Mouse (Mus musculus): Measurements from ENCODE around the gene Rbm33. TPM values are rescaled to one million over a fixed set of nuclear protein-coding genes. Genes with fewer than 3 reads are reported as not detected.

Gene Rbm33
- total and polyA plus RNA-seq, 3 experiments, result 13.6 to 41.1 (median 38.5) TPM

GRCm38 (mm10) chr5:28299346-28299745, 17.6 kb upstream of the Rbm33 start:
- no peak for DNase-seq
- Histone ChIP-seq H3K9ac (ENCODE audit: low read depth, low read length) (no peak overlapping the region), H3K27ac (no peak overlapping the region), H3K36me3 (ENCODE audit: control insufficient read depth, insufficient read depth, low read length) (no peaks in the 10 kb centered on the region), H3K79me2 (replicated peaks; ENCODE audit: control insufficient read depth, insufficient read depth, low read length) (no peaks in the 10 kb centered on the region), H3K27me3 (ENCODE audit: control insufficient read depth, insufficient read depth, low read length) (no peaks in the 10 kb centered on the region), H3K4me1 (ENCODE audit: control insufficient read depth, insufficient read depth, low read length) (no peaks in the 10 kb centered on the region), H3K4me3 (no peak overlapping the region)
- TF ChIP-seq CTCF (IDR thresholded peaks at IDR 0.05), result no peak
- TF ChIP-seq POLR2A (IDR thresholded peaks at IDR 0.05; ENCODE audit: insufficient read depth, low read depth, low read length), result no peak
- no peak for TF ChIP-seq EP300 (IDR thresholded peaks at IDR 0.05; ENCODE audit: insufficient read depth, low read depth, low read length)
- 78% methylated on average over 6 of the region's 6 CpGs for WGBS
- intact Hi-C loops (cut with DNase I), result no loop called here

GRCm38 (mm10) chr5:28302671-28303070, 14.2 kb upstream of the Rbm33 start:
- no peak for DNase-seq
- 85% methylated on average over 1 of the region's 1 CpGs for WGBS
- intact Hi-C loops (cut with DNase I), result no loop called here
- Histone ChIP-seq H3K9ac (ENCODE audit: low read depth, low read length) (no peak overlapping the region), H3K79me2 (replicated peaks; ENCODE audit: control insufficient read depth, insufficient read depth, low read length) (no peaks in the 10 kb centered on the region), H3K4me1 (ENCODE audit: control insufficient read depth, insufficient read depth, low read length) (no peaks in the 10 kb centered on the region), H3K27ac (no peak overlapping the region), H3K27me3 (ENCODE audit: control insufficient read depth, insufficient read depth, low read length) (no peaks in the 10 kb centered on the region), H3K4me3 (no peak overlapping the region), H3K36me3 (ENCODE audit: control insufficient read depth, insufficient read depth, low read length) (no peaks in the 10 kb centered on the region)
- TF ChIP-seq CTCF (IDR thresholded peaks at IDR 0.05) (no peak), EP300 (IDR thresholded peaks at IDR 0.05; ENCODE audit: insufficient read depth, low read depth, low read length) (no peak), POLR2A (IDR thresholded peaks at IDR 0.05; ENCODE audit: insufficient read depth, low read depth, low read length) (no peak)

GRCm38 (mm10) chr5:28304551-28304950, 12.4 kb upstream of the Rbm33 start:
- no peak for DNase-seq
- Histone ChIP-seq H3K4me1 (ENCODE audit: control insufficient read depth, insufficient read depth, low read length) (no peaks in the 10 kb centered on the region), H3K9ac (ENCODE audit: low read depth, low read length) (no peak overlapping the region), H3K27ac (no peak overlapping the region), H3K27me3 (ENCODE audit: control insufficient read depth, insufficient read depth, low read length) (no peaks in the 10 kb centered on the region), H3K36me3 (ENCODE audit: control insufficient read depth, insufficient read depth, low read length) (no peaks in the 10 kb centered on the region), H3K79me2 (replicated peaks; ENCODE audit: control insufficient read depth, insufficient read depth, low read length) (no peaks in the 10 kb centered on the region), H3K4me3 (no peak overlapping the region)
- intact Hi-C loops (cut with DNase I), result no loop called here
- no peak for TF ChIP-seq CTCF (IDR thresholded peaks at IDR 0.05)
- no peak for TF ChIP-seq POLR2A (IDR thresholded peaks at IDR 0.05; ENCODE audit: insufficient read depth, low read depth, low read length)
- TF ChIP-seq EP300 (IDR thresholded peaks at IDR 0.05; ENCODE audit: insufficient read depth, low read depth, low read length), result no peak

- H3K9ac ChIP-seq (ENCODE audit: low read depth, low read length), result no peak overlapping the region
- H3K27ac ChIP-seq, result no peak overlapping the region
- H3K4me3 ChIP-seq, result no peak overlapping the region
- intact Hi-C loops (cut with DNase I), result loop anchor here (5.0 to 10.0 kb wide), 2 partner anchors 243 to 521 kb away; partner anchors contain the start of genes Insig1 and Paxip1
- H3K27me3 ChIP-seq (ENCODE audit: control insufficient read depth, insufficient read depth, low read length), result no peaks in the 10 kb centered on the region
- DNase-seq, result peak in 1 of 2 experiments; percentile 5
- H3K79me2 ChIP-seq (replicated peaks; ENCODE audit: control insufficient read depth, insufficient read depth, low read length), result peaks cover 5% of the 10 kb centered on the region
- H3K36me3 ChIP-seq (ENCODE audit: control insufficient read depth, insufficient read depth, low read length), result peaks cover 18% of the 10 kb centered on the region
- 74% methylated on average over 8 of the region's 8 CpGs for WGBS
- peaks cover 4% of the 10 kb centered on the region; the same call in 1 of the 2 replicates for H3K4me1 ChIP-seq (ENCODE audit: control insufficient read depth, insufficient read depth, low read length)
- TF ChIP-seq POLR2A (IDR thresholded peaks at IDR 0.05; ENCODE audit: insufficient read depth, low read depth, low read length) (no peak), CTCF (IDR thresholded peaks at IDR 0.05) (no peak), EP300 (IDR thresholded peaks at IDR 0.05; ENCODE audit: insufficient read depth, low read depth, low read length) (no peak)
These were observed 1.4 kb upstream of the Rbm33 start for GRCm38 (mm10) chr5:28315526-28315925.

- Histone ChIP-seq H3K4me3 (peak overlapping the region; percentile 83), H3K79me2 (replicated peaks; ENCODE audit: control insufficient read depth, insufficient read depth, low read length) (peaks cover 5% of the 10 kb centered on the region), H3K36me3 (ENCODE audit: control insufficient read depth, insufficient read depth, low read length) (peaks cover 18% of the 10 kb centered on the region), H3K9ac (ENCODE audit: low read depth, low read length) (peak overlapping the region; percentile 97), H3K27ac (peak overlapping the region; percentile 98), H3K27me3 (ENCODE audit: control insufficient read depth, insufficient read depth, low read length) (no peaks in the 10 kb centered on the region), H3K4me1 (ENCODE audit: control insufficient read depth, insufficient read depth, low read length) (peaks cover 5% of the 10 kb centered on the region; the same call in 1 of the 2 replicates)
- WGBS, result under 1% methylated on average over 14 of the region's 14 CpGs
- TF ChIP-seq CTCF (IDR thresholded peaks at IDR 0.05), result no peak
- no peak for TF ChIP-seq EP300 (IDR thresholded peaks at IDR 0.05; ENCODE audit: insufficient read depth, low read depth, low read length)
- TF ChIP-seq POLR2A (IDR thresholded peaks at IDR 0.05; ENCODE audit: insufficient read depth, low read depth, low read length), result no peak
- intact Hi-C loops (cut with DNase I), result loop anchor here (5.0 to 10.0 kb wide), 2 partner anchors 244 to 521 kb away; partner anchors contain the start of genes Insig1 and Paxip1
- no peak for DNase-seq
These were observed 685 bp upstream of the Rbm33 start for GRCm38 (mm10) chr5:28316151-28316721.

- peak overlapping the region; percentile 83 for H3K4me3 ChIP-seq
- under 1% methylated on average over 61 of the region's 62 CpGs for WGBS
- peak overlapping the region; percentile 97 for H3K9ac ChIP-seq (ENCODE audit: low read depth, low read length)
- peak overlapping the region; percentile 98 for H3K27ac ChIP-seq
- H3K36me3 ChIP-seq (ENCODE audit: control insufficient read depth, insufficient read depth, low read length), result peaks cover 21% of the 10 kb centered on the region
- DNase-seq, result no peak
- H3K27me3 ChIP-seq (ENCODE audit: control insufficient read depth, insufficient read depth, low read length), result no peaks in the 10 kb centered on the region
- H3K4me1 ChIP-seq (ENCODE audit: control insufficient read depth, insufficient read depth, low read length), result peaks cover 5% of the 10 kb centered on the region; the same call in 1 of the 2 replicates
- H3K79me2 ChIP-seq (replicated peaks; ENCODE audit: control insufficient read depth, insufficient read depth, low read length), result peaks cover 5% of the 10 kb centered on the region
- intact Hi-C loops (cut with DNase I), result loop anchor here (5.0 to 10.0 kb wide), 2 partner anchors 245 to 523 kb away; partner anchors contain the start of genes Insig1 and Paxip1
- TF ChIP-seq EP300 (IDR thresholded peaks at IDR 0.05; ENCODE audit: insufficient read depth, low read depth, low read length), result no peak
- TF ChIP-seq POLR2A (IDR thresholded peaks at IDR 0.05; ENCODE audit: insufficient read depth, low read depth, low read length), result no peak
These were observed 464 bp downstream of the Rbm33 start for GRCm38 (mm10) chr5:28317253-28317916.
